Mouse (Mus musculus) lung, embryonic 14.5 days (tissue): ENCODE data around the gene Gm10681. TPM values are rescaled to one million over a fixed set of nuclear protein-coding genes. Genes with fewer than 3 reads are reported as not detected.
"Not testable (repeated sequence)": the region's sequence is repeated elsewhere in the genome, so short reads cannot be mapped to it uniquely, and the experiment has no call there.

ENCODE experiments used
- ATAC-seq: fragments of 200-750 bp; cut with Nextera tagmentation; 2 replicates; pipeline ENCODE4 v1.8.0; 2017; ENCODE audit warnings: mild to moderate bottlenecking, moderate TSS enrichment, moderate library complexity; ENCODE audit not compliant: insufficient read depth
- DNase-seq: peaks from one replicate; pipeline ENCODE4 v3.0.0-alpha.2; 2015
- H3K27ac ChIP-seq: fragments of 300-500 bp; sonication (generic); 2 replicates; pipeline ENCODE4 v1.5.1; 2014; ENCODE audit warnings: low read depth, mild to moderate bottlenecking, moderate library complexity
- H3K27me3 ChIP-seq: fragments of 300-500 bp; sonication (generic); 2 replicates; pipeline ENCODE4 v1.6.1; 2014; ENCODE audit warnings: low read length, control low read depth; ENCODE audit not compliant: insufficient read depth
- H3K36me3 ChIP-seq: fragments of 300-500 bp; sonication (generic); 2 replicates; pipeline ENCODE4 v1.6.1; 2014; ENCODE audit warnings: control low read depth; ENCODE audit not compliant: insufficient read depth
- H3K4me1 ChIP-seq: fragments of 300-500 bp; sonication (generic); 2 replicates; pipeline ENCODE4 v1.6.1; 2014; ENCODE audit warnings: antibody characterized with exemption, control low read depth; ENCODE audit not compliant: insufficient read depth
- H3K4me2 ChIP-seq: fragments of 300-500 bp; sonication (generic); 2 replicates; pipeline ENCODE4 v1.6.1; 2014; ENCODE audit warnings: mild to moderate bottlenecking
- H3K4me3 ChIP-seq: fragments of 300-500 bp; sonication (generic); 2 replicates; pipeline ENCODE4 v1.5.1; 2014; ENCODE audit warnings: low read depth, low read length
- H3K9ac ChIP-seq: fragments of 300-500 bp; sonication (generic); 2 replicates; pipeline ENCODE4 v1.6.1; 2014
- H3K9me3 ChIP-seq: fragments of 300-500 bp; sonication (generic); 2 replicates; pipeline ENCODE4 v1.6.1; 2016; ENCODE audit warnings: low read depth, low read length, control low read depth
- CTCF ChIP-seq: IDR thresholded peaks from 2 replicates; pipeline ENCODE4 v1.5.1; 2016; ENCODE audit warnings: antibody characterized with exemption, low read depth
- WGBS: fragments of 180-500 bp; shearing (Covaris S2); extraction: QIAGEN DNeasy Blood & Tissue Kit; methylation state at CpG from one replicate; pipeline ENCODE4 v1.1.7; 2014; 5-methylcytosine and 5-hydroxymethylcytosine counted together
- polyA plus RNA-seq: library from polyadenylated mRNA; unstranded; fragments of >200 nt; fragmentation: Nextera tagmentation; extraction: Ambion mirVana; gene quantifications from 2 replicates; pipeline ENCODE4 v1.2.1, GENCODE M21; 2014

Gm10681 gene
- not detected in 2 replicates for polyA plus RNA-seq

GRCm38 (mm10) chr3:98588707-98589106, at the start of gene Gm10681:
TSS of gene Gm10681 (minus strand) at chr3:98588807.
- Histone ChIP-seq H3K36me3 (no peaks in the 10 kb centered on the region), H3K27me3 (no peaks in the 10 kb centered on the region), H3K4me2 (no peak within 1 kb of the TSS), H3K9me3 (no peaks in the 10 kb centered on the region), H3K9ac (no peak within 1 kb of the TSS), H3K27ac (no peak within 1 kb of the TSS), H3K4me3 (no peak within 1 kb of the TSS), H3K4me1 (no peaks in the 10 kb centered on the region)
- DNase-seq: no peak
- TF ChIP-seq CTCF: no peak
- ATAC-seq: no peak

- TF ChIP-seq CTCF: no peak
- H3K27me3 ChIP-seq: no peaks in the 10 kb centered on the region
- H3K9me3 ChIP-seq: no peaks in the 10 kb centered on the region
- WGBS: 76% methylated on average over 1 of the region's 1 CpGs
- ATAC-seq: no peak
- H3K4me1 ChIP-seq: no peaks in the 10 kb centered on the region
- DNase-seq: no peak
- no peak overlapping the region for H3K9ac ChIP-seq
- no peak overlapping the region for H3K27ac ChIP-seq
- no peak overlapping the region for H3K4me3 ChIP-seq
- no peak overlapping the region for H3K4me2 ChIP-seq
- H3K36me3 ChIP-seq: no peaks in the 10 kb centered on the region
Observed at GRCm38 (mm10) chr3:98635145-98635544, 46.5 kb upstream of the Gm10681 start.

DNA sequence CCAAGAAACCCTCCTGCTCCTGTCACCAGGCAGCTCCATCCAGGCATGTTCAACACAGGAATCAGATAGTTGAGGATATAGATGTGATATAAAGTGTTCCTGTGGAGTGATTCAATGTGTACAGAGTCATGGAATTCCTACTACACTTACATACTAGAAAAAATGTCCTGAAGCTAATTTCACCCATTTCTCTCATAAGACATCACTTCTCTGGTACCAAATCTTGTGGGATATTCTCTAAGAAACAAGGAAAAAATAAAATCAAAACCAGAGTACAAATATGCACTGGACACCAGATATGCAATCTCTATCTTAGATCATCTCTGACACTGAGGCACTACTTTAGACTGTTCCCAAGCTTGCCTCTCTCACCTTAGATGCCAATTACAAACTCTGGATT, 41.5 kb upstream of the Gm10681 start, which contains the start of gene Hsd3b5:
TSS of gene Hsd3b5 (minus strand) at position 101 of the 400 bp plus-strand sequence.
- Histone ChIP-seq H3K36me3 (no peaks in the 10 kb centered on the region), H3K9me3 (no peaks in the 10 kb centered on the region), H3K4me3 (no peak within 1 kb of the TSS), H3K9ac (no peak within 1 kb of the TSS), H3K27me3 (no peaks in the 10 kb centered on the region), H3K4me1 (no peaks in the 10 kb centered on the region), H3K27ac (no peak within 1 kb of the TSS), H3K4me2 (no peak within 1 kb of the TSS)
- DNase-seq (no peak), ATAC-seq (no peak)
- TF ChIP-seq CTCF: no peak

- H3K36me3 ChIP-seq: no peaks in the 10 kb centered on the region
- H3K27me3 ChIP-seq: no peaks in the 10 kb centered on the region
- no peak overlapping the region for H3K4me2 ChIP-seq
- no peak overlapping the region for H3K9ac ChIP-seq
- no peak overlapping the region for H3K27ac ChIP-seq
- ATAC-seq: no peak
- H3K9me3 ChIP-seq: no peaks in the 10 kb centered on the region
- H3K4me3 ChIP-seq: no peak overlapping the region
- WGBS: 81% methylated on average over 3 of the region's 3 CpGs
- TF ChIP-seq CTCF: no peak
- DNase-seq: no peak
- H3K4me1 ChIP-seq: no peaks in the 10 kb centered on the region
Observed at GRCm38 (mm10) chr3:98629633-98630032, 41.0 kb upstream of the Gm10681 start.

- not testable (repeated sequence) for H3K4me2 ChIP-seq, H3K4me1 ChIP-seq, H3K36me3 ChIP-seq, DNase-seq, H3K27ac ChIP-seq, H3K27me3 ChIP-seq, H3K9ac ChIP-seq, H3K4me3 ChIP-seq, H3K9me3 ChIP-seq, ATAC-seq
- WGBS: 56% methylated on average over 1 of the region's 1 CpGs
Observed at GRCm38 (mm10) chr3:98616786-98617185, 28.2 kb upstream of the Gm10681 start.

GRCm38 (mm10) chr3:98616244-98616643, 27.6 kb upstream of the Gm10681 start:
- H3K27ac ChIP-seq, H3K4me3 ChIP-seq, H3K4me1 ChIP-seq, DNase-seq, H3K4me2 ChIP-seq, ATAC-seq, H3K9me3 ChIP-seq, H3K36me3 ChIP-seq, H3K27me3 ChIP-seq, H3K9ac ChIP-seq: not testable (repeated sequence)
- 17% methylated on average over 2 of the region's 2 CpGs for WGBS

DNA sequence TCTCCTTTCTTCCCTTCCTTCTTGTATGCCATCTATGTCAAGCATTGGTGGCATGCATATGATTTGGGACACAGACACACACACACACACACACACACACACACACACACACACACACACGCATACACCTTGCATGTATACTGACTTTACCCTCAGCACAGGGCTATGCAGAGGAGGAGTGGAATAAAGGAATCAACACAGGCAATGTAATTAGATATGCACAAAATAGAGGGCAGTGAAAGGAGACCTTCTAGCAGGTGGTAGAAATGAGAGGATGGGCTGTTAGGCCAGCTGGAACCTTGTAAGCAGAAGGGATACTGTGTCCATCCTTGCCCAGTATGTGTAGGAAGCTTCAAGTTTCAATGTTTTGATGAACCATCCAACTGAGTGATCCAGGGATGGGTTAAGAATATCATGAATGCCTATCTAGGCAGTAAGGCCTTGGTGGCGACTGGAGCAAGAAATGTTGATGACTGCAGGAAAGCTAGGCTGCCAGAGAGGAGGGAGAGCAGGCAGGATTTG, 25.9 kb upstream of the Gm10681 start:
- not testable (repeated sequence) for H3K9me3 ChIP-seq, ATAC-seq, H3K36me3 ChIP-seq, H3K4me2 ChIP-seq, H3K4me3 ChIP-seq, H3K9ac ChIP-seq, H3K4me1 ChIP-seq, H3K27ac ChIP-seq, H3K27me3 ChIP-seq, DNase-seq
- WGBS: 56% methylated on average over 2 of the region's 2 CpGs

DNA sequence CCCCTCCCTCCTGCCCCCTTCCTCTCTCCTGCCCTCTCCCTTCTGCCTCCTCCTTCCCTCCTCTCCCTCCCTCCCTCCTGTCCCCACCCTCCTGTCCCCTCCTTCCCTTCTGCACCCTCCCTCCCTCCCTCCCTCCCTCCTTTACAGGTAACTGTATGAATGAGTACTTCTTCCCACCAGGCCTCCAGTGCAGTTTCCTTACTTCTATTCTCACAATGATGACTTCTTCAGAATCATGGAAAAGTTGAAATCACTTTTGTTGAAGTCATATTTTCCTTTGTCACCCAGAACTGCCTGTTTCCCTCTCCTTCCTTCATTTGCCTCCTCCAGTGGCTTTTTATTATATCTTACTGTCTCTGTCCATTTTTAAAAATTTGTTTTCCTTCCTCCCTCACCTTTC, 25.4 kb upstream of the Gm10681 start:
- H3K27ac ChIP-seq: no peak overlapping the region
- H3K9me3 ChIP-seq: no peaks in the 10 kb centered on the region
- H3K36me3 ChIP-seq: no peaks in the 10 kb centered on the region
- no peak overlapping the region for H3K9ac ChIP-seq
- no peak for TF ChIP-seq CTCF
- no peak for DNase-seq
- no peak overlapping the region for H3K4me3 ChIP-seq
- no peaks in the 10 kb centered on the region for H3K27me3 ChIP-seq
- H3K4me2 ChIP-seq: no peak overlapping the region
- no peak for ATAC-seq
- no peaks in the 10 kb centered on the region for H3K4me1 ChIP-seq

DNA sequence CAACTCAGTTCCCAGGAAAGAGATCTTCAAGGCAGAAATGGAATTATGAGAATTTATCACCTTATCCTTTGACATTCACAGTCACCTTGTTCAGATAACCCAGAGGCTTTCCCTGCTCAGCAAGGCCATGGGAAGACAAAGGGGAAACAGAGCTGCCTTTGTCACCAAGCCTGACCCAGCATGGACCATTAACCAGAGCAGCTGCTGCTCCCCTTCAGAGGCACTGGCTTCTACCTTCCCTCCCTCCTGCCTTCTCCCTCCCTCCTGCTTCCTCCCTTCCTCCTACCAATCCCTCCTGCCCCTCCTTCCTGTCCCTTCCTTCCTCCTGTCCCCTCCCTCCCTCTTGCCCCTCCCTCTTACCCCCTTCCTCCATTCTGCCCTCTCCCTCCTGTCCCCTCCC, 24.9 kb upstream of the Gm10681 start:
- not testable (repeated sequence) for H3K4me2 ChIP-seq, H3K4me3 ChIP-seq, H3K9me3 ChIP-seq, DNase-seq, H3K27me3 ChIP-seq, H3K36me3 ChIP-seq, H3K4me1 ChIP-seq, ATAC-seq, H3K9ac ChIP-seq, H3K27ac ChIP-seq
